In the genomic region with DNA sequence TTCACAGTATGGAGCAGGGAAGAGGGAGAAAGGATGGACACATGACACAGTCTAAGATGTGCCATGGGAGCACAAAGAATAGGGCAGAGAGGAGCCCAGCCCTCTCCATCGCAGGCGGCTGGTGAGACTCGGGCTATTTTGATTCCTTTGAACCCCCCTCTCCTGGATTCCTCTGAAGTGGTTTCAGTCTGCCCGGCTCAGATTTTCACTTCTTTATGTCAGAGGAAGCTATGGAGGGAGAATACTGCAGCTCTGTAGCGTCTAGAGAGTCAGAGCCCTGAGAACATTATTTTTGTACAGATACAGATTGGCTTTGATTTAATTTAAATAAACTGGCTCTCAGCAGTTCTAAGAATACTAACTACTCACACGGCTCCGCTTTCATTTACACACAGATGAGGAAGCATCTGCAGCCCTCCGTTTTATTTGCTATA, we compare ENCODE assay signal across 11 mouse cellular contexts. TPM values are rescaled to one million over a fixed set of nuclear protein-coding genes. Genes with fewer than 3 reads are reported as not detected.
DNase-seq lines count a peak whose midpoint lies in the region; ATAC-seq and TF ChIP-seq lines count a peak whose summit lies in the region.
"Had no signal": no experiment of that assay in that cellular context is flagged by ENCODE, and none has a peak within 500 bp of the region (broad histone marks: within the 10 kb centered on the region; RNA-seq: fewer than 3 reads in every experiment).

No protein-coding gene starts in this region.

- H3K36me3 ChIP-seq in heart, postnatal 0 days (replicated peaks; ENCODE audit: control insufficient read depth, insufficient read depth, low read length), result 0 out of 2 replicates have a peak, but pooled peaks cover 5% of the 10 kb centered on the region
- H3K36me3 ChIP-seq in heart, embryonic 10.5 days, result no peaks in the 10 kb centered on the region
- H3K36me3 ChIP-seq in embryonic facial prominence, embryonic 14.5 days (ENCODE audit: control insufficient read depth, insufficient read depth, low read length), result no peaks in the 10 kb centered on the region
- no peaks in the 10 kb centered on the region for H3K36me3 ChIP-seq in forebrain, postnatal 0 days (ENCODE audit: insufficient read depth)
- no peaks in the 10 kb centered on the region for H3K36me3 ChIP-seq in midbrain, embryonic 16.5 days (ENCODE audit: control insufficient read depth, insufficient read depth, low read length)

- H3K4me3 ChIP-seq in heart, postnatal 0 days (ENCODE audit: low read depth, low read length), result no peak overlapping the region
- no peak overlapping the region for H3K4me3 ChIP-seq in heart, embryonic 10.5 days
- H3K4me3 ChIP-seq in embryonic facial prominence, embryonic 14.5 days (ENCODE audit: low read depth, low read length), result no peak overlapping the region
- no peak overlapping the region for H3K4me3 ChIP-seq in forebrain, postnatal 0 days (ENCODE audit: low read depth, low read length)
- H3K4me3 ChIP-seq in midbrain, embryonic 16.5 days (ENCODE audit: low read depth, low read length), result no peak overlapping the region

- TF ChIP-seq EP300 in heart, postnatal 0 days (IDR thresholded peaks at IDR 0.05; ENCODE audit: low read depth), result no peak

- no peak overlapping the region for H3K27ac ChIP-seq in heart, postnatal 0 days (ENCODE audit: low read depth)
- H3K27ac ChIP-seq in heart, embryonic 10.5 days, result no peak overlapping the region
- H3K27ac ChIP-seq in embryonic facial prominence, embryonic 14.5 days (replicated peaks; ENCODE audit: low read depth, low read length), result no peak overlapping the region; the same call in 1 of the 2 replicates
- peak overlapping the region; percentile 81 for H3K27ac ChIP-seq in forebrain, postnatal 0 days (ENCODE audit: low read depth, low read length)
- peak overlapping the region; percentile 79 for H3K27ac ChIP-seq in midbrain, embryonic 16.5 days (ENCODE audit: low read length)

- ATAC-seq in heart, postnatal 0 days (ENCODE audit: insufficient read depth, low read depth), result no peak
- no peak for ATAC-seq in embryonic facial prominence, embryonic 14.5 days (ENCODE audit: low read depth)
- peak; percentile 77 for ATAC-seq in forebrain, postnatal 0 days
- ATAC-seq in midbrain, embryonic 16.5 days, result peak; percentile 70; the same call in 1 of the 2 replicates

- H3K4me1 ChIP-seq in heart, postnatal 0 days (ENCODE audit: control insufficient read depth, insufficient read depth), result 0 out of 2 replicates have a peak, but pooled peaks cover 9% of the 10 kb centered on the region
- peaks cover 6% of the 10 kb centered on the region; the same call in 1 of the 2 replicates for H3K4me1 ChIP-seq in heart, embryonic 10.5 days
- peaks cover 17% of the 10 kb centered on the region for H3K4me1 ChIP-seq in embryonic facial prominence, embryonic 14.5 days (ENCODE audit: control insufficient read depth, insufficient read depth, low read length)
- H3K4me1 ChIP-seq in forebrain, postnatal 0 days (ENCODE audit: insufficient read depth), result peaks cover 39% of the 10 kb centered on the region
- peaks cover 44% of the 10 kb centered on the region for H3K4me1 ChIP-seq in midbrain, embryonic 16.5 days (ENCODE audit: control insufficient read depth, insufficient read depth, low read length)

- H3K9ac ChIP-seq in heart, postnatal 0 days (replicated peaks; ENCODE audit: low read depth, low read length), result 0 out of 2 replicates have a peak overlapping the region, but pooled peaks have one; percentile 2
- no peak overlapping the region for H3K9ac ChIP-seq in embryonic facial prominence, embryonic 14.5 days (ENCODE audit: low read depth, low read length)
- H3K9ac ChIP-seq in forebrain, postnatal 0 days, result 0 out of 2 replicates have a peak overlapping the region, but pooled peaks have one; percentile 2
- H3K9ac ChIP-seq in midbrain, embryonic 16.5 days (ENCODE audit: low read depth, low read length), result peak overlapping the region; percentile 48; the same call in 1 of the 2 replicates

- peak overlapping the region; percentile 17; the same call in 1 of the 2 replicates for H3K4me2 ChIP-seq in heart, postnatal 0 days (ENCODE audit: low read depth, low read length)
- 0 out of 2 replicates have a peak overlapping the region, but pooled peaks have one; percentile 2 for H3K4me2 ChIP-seq in embryonic facial prominence, embryonic 14.5 days (ENCODE audit: low read depth, low read length)
- peak overlapping the region; percentile 18 for H3K4me2 ChIP-seq in forebrain, postnatal 0 days (ENCODE audit: low read depth)
- H3K4me2 ChIP-seq in midbrain, embryonic 16.5 days (ENCODE audit: low read length), result peak overlapping the region; percentile 23

- TF ChIP-seq CTCF in heart, postnatal 0 days (IDR thresholded peaks at IDR 0.05; ENCODE audit: low read depth), result no peak
- TF ChIP-seq CTCF in forebrain, postnatal 0 days (IDR thresholded peaks at IDR 0.05; ENCODE audit: low read depth), result no peak

- DNase-seq in heart, postnatal 0 days (ENCODE audit: low spot score), result no peak
- DNase-seq in heart, embryonic 10.5 days (ENCODE audit: low spot score), result no peak
- peak; percentile 17 for DNase-seq in embryonic facial prominence, embryonic 14.5 days (ENCODE audit: low spot score)
- DNase-seq in forebrain, postnatal 0 days, result peak; percentile 69
- DNase-seq in cerebellum, adult 8-10 months, result no peak
- no peak for DNase-seq in retina, postnatal 1 day
- DNase-seq: heart, adult 18-20 months; lung, postnatal 14 days; thymus, adult 2 months had no signal

- H3K9me3 ChIP-seq in heart, postnatal 0 days (replicated peaks; ENCODE audit: control insufficient read depth, low read length), result no peaks in the 10 kb centered on the region
- H3K9me3 ChIP-seq in heart, embryonic 10.5 days, result no peaks in the 10 kb centered on the region
- H3K9me3 ChIP-seq in embryonic facial prominence, embryonic 14.5 days (ENCODE audit: control insufficient read depth, low read length), result no peaks in the 10 kb centered on the region
- H3K9me3 ChIP-seq in forebrain, postnatal 0 days (ENCODE audit: low read length), result no peaks in the 10 kb centered on the region
- H3K9me3 ChIP-seq in midbrain, embryonic 16.5 days (replicated peaks; ENCODE audit: control insufficient read depth, low read length, poor library complexity, severe bottlenecking), result no peaks in the 10 kb centered on the region

- WGBS in heart, postnatal 0 days, result 40% methylated on average over 8 of the region's 8 CpGs
- 54% methylated on average over 8 of the region's 8 CpGs for WGBS in heart, embryonic 10.5 days
- 41% methylated on average over 8 of the region's 8 CpGs for WGBS in embryonic facial prominence, embryonic 14.5 days
- 8% methylated on average over 8 of the region's 8 CpGs for WGBS in forebrain, postnatal 0 days
- WGBS in midbrain, embryonic 16.5 days, result 15% methylated on average over 8 of the region's 8 CpGs

- no peaks in the 10 kb centered on the region for H3K27me3 ChIP-seq in heart, postnatal 0 days (ENCODE audit: control insufficient read depth, insufficient read depth, low read length)
- H3K27me3 ChIP-seq in heart, embryonic 10.5 days (ENCODE audit: insufficient read depth, poor library complexity, severe bottlenecking), result no peaks in the 10 kb centered on the region
- H3K27me3 ChIP-seq in embryonic facial prominence, embryonic 14.5 days (replicated peaks; ENCODE audit: control insufficient read depth, insufficient read depth, low read length), result no peaks in the 10 kb centered on the region
- H3K27me3 ChIP-seq in forebrain, postnatal 0 days (ENCODE audit: insufficient read depth, low read length), result no peaks in the 10 kb centered on the region
- H3K27me3 ChIP-seq in midbrain, embryonic 16.5 days (ENCODE audit: control insufficient read depth, insufficient read depth, low read depth, low read length), result no peaks in the 10 kb centered on the region

RNA-seq across cellular contexts. Expression of a gene that starts 25.8 kb away (rescaled TPM):
- 50.6 and 69.0 TPM in 2 replicates for total RNA-seq in heart, postnatal 0 days (2014; rRNA removed; ENCODE audit: low replicate concordance)
- polyA plus RNA-seq in heart, postnatal 0 days (2015; fragmentation: Nextera tagmentation; extraction: Ambion mirVana), result 15.7 and 16.6 TPM in 2 replicates
- polyA plus RNA-seq in heart, embryonic 10.5 days (2016; fragmentation: Nextera tagmentation; extraction: Ambion mirVana), result 19.8 and 30.4 TPM in 2 replicates
- polyA plus RNA-seq in embryonic facial prominence, embryonic 14.5 days (2014; fragmentation: Nextera tagmentation; extraction: Ambion mirVana), result 18.8 and 20.8 TPM in 2 replicates
- 33.4 and 35.7 TPM in 2 replicates for total RNA-seq in forebrain, postnatal 0 days (2014; rRNA removed)
- 27.4 and 33.5 TPM in 2 replicates for polyA plus RNA-seq in forebrain, postnatal 0 days (2015; fragmentation: Nextera tagmentation; extraction: Ambion mirVana)
- polyA plus RNA-seq in midbrain, embryonic 16.5 days (2015; fragmentation: Nextera tagmentation; extraction: Ambion mirVana), result 36.5 and 42.8 TPM in 2 replicates

RNA-seq across cellular contexts. Expression of a gene that starts 25.9 kb away (rescaled TPM):
- 29.0 and 36.2 TPM in 2 replicates for total RNA-seq in heart, postnatal 0 days (2014; rRNA removed; ENCODE audit: low replicate concordance)
- polyA plus RNA-seq in heart, postnatal 0 days (2015; fragmentation: Nextera tagmentation; extraction: Ambion mirVana), result 11.0 TPM in 2 replicates
- 27.0 and 31.6 TPM in 2 replicates for polyA plus RNA-seq in heart, embryonic 10.5 days (2016; fragmentation: Nextera tagmentation; extraction: Ambion mirVana)
- 28.4 and 31.1 TPM in 2 replicates for polyA plus RNA-seq in embryonic facial prominence, embryonic 14.5 days (2014; fragmentation: Nextera tagmentation; extraction: Ambion mirVana)
- 308 and 339 TPM in 2 replicates for total RNA-seq in forebrain, postnatal 0 days (2014; rRNA removed)
- polyA plus RNA-seq in forebrain, postnatal 0 days (2015; fragmentation: Nextera tagmentation; extraction: Ambion mirVana), result 205 and 223 TPM in 2 replicates
- 134 and 161 TPM in 2 replicates for polyA plus RNA-seq in midbrain, embryonic 16.5 days (2015; fragmentation: Nextera tagmentation; extraction: Ambion mirVana)

RNA-seq across cellular contexts. Expression of a gene that starts 43.1 kb away (rescaled TPM):
- total RNA-seq in heart, postnatal 0 days (2014; rRNA removed; ENCODE audit: low replicate concordance), result not detected in 2 replicates
- not detected in 2 replicates for polyA plus RNA-seq in heart, postnatal 0 days (2015; fragmentation: Nextera tagmentation; extraction: Ambion mirVana)
- polyA plus RNA-seq in heart, embryonic 10.5 days (2016; fragmentation: Nextera tagmentation; extraction: Ambion mirVana), result not detected in 2 replicates
- polyA plus RNA-seq in embryonic facial prominence, embryonic 14.5 days (2014; fragmentation: Nextera tagmentation; extraction: Ambion mirVana), result 0.22 and 0.78 TPM in 2 replicates
- 1.1 TPM in 2 replicates for total RNA-seq in forebrain, postnatal 0 days (2014; rRNA removed)
- 0.86 and 0.93 TPM in 2 replicates for polyA plus RNA-seq in forebrain, postnatal 0 days (2015; fragmentation: Nextera tagmentation; extraction: Ambion mirVana)
- polyA plus RNA-seq in midbrain, embryonic 16.5 days (2015; fragmentation: Nextera tagmentation; extraction: Ambion mirVana), result 0.09 and 0.22 TPM in 2 replicates
- total RNA-seq: heart, adult 18-20 months had no signal
- polyA plus RNA-seq: kidney, embryonic 16.5 days had no signal

Comparison
In these comparisons a context has a peak if more than half of its experiments do, and no peak if none do; other contexts are left out.
1. ATAC-seq: peak in forebrain, postnatal 0 days (single experiment) and midbrain, embryonic 16.5 days (single experiment); none in heart, postnatal 0 days (single experiment) and embryonic facial prominence, embryonic 14.5 days (single experiment).
2. DNase-seq: peak in embryonic facial prominence, embryonic 14.5 days (single experiment) and forebrain, postnatal 0 days (single experiment); none in heart, postnatal 0 days (single experiment), heart, embryonic 10.5 days (single experiment), cerebellum, adult 8-10 months (single experiment) and retina, postnatal 1 day (single experiment).
3. H3K27ac ChIP-seq: peak in forebrain, postnatal 0 days (single experiment) and midbrain, embryonic 16.5 days (single experiment); none in heart, postnatal 0 days (single experiment), heart, embryonic 10.5 days (single experiment) and embryonic facial prominence, embryonic 14.5 days (single experiment).
4. Peak in every context shown above with its lines, with median percentiles within 50 percentile points of each other: H3K4me2 ChIP-seq.